Mouse (Mus musculus) liver, adult 2 months (tissue): ENCODE data around the gene Mark4.

ENCODE experiments used
- CTCF ChIP-seq: fragments of 200-500 bp; IDR thresholded peaks from 2 replicates; pipeline ENCODE4 v1.5.1; 2011; ENCODE audit warnings: low read depth, low read length, control low read depth
- POLR2A ChIP-seq: fragments of 200-500 bp; IDR thresholded peaks from 2 replicates; pipeline ENCODE4 v1.6.1; 2011; ENCODE audit warnings: low read length, control low read depth; ENCODE audit not compliant: insufficient read depth; ENCODE audit errors: extremely low read depth

DNA sequence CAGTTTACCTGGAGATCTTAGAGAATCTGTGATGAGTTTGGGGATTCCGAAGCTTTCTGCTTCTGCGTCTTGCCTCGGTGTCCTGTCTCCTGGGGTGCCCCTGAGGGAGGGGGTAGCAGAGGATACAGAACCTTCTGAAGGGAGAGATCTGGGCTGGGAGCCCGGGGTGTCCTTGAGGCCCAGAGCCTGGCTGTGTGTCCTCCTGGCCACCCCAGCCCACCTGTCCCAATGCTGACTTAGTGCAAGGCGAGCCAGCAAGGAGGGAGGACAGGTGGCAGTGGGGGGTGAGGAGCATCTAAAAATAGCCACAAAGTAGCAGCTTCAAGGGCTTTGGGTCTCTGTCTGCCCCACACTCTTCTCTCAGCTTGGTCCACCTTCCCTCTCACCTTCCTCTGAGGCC lies 46.8 kb downstream of the Mark4 start:
- no peak for TF ChIP-seq CTCF
- no peak for TF ChIP-seq POLR2A
